Mouse (Mus musculus) layer of hippocampus, postnatal 14 days (tissue): ENCODE data around the gene Miga1. TPM values are rescaled to one million over a fixed set of nuclear protein-coding genes. Genes with fewer than 3 reads are reported as not detected.

Source experiments
- DNase-seq, 2 experiments: peaks; one replicate each; pipeline ENCODE4 v3.0.0; 2021 to 2022; ENCODE audit warnings: low spot score in 2 of 2, mixed read lengths in 1 of 2
- total RNA-seq, 2 experiments: library from RNA; stranded (reverse); gene quantifications; 2 replicates each; pipeline ENCODE4 v1.2.3; 2021

Miga1 gene
- total RNA-seq, 2 experiments from 2014 or later, result 80.6 to 85.6 TPM

DNA sequence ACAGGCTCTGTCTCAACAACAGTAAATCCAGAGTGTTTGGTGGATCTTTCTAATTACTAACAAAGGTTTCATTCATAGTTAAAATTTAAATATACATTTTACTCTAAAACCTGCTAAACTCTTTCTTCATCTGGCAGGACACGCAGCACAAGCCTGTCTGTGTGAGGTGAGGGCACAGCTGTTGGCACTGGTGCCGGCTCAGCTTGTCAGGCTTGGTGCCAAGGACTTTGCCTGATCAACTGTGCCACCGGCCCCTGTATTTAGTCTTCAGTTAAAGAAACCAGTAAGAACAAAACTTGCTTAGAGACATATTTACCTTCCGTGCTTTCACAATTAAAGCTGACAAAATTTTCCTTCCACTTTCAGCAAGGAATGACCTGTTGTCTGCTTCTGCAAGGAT lies 51.5 kb downstream of the Miga1 start:
- DNase-seq, result no peak

DNA sequence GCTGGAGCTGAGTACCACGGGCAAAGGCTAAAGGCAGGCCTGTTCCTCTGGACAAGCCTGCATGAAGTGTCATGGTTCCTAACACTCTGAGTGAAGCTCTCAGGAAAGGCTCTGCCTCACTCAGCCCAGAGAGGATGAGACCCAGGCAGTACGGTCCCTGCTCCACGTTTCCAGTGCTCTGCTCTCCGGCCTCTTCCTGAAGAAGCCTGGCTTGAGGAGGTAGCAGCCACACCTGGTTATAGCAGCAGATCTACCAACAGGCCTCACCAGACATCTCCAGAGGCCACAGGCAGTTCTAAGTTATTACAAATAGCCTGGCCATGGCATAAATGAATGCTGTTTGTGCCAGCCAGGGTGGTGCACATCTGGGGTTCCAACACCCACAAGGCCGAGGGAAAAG lies 51.9 kb downstream of the Miga1 start:
- DNase-seq, result no peak

DNA sequence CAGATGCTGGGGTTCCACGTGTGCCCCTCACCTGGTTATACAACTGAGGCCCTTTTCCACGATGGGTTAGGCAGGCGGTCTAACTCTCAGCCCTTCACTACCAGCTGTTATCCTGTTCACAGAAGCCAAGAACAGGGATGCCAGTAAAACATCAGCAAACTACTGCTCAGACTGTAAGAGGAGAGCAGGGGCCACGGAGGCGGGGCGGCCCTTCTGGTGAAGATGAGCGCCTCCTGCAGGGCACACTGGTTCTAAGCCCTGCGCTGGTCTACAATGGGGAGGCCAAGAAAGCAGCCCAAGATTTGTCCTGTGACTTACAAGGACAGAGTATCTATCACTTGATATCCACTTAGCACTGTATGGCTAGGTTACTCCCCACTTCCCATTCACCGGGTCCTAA lies 52.4 kb downstream of the Miga1 start:
- no peak for DNase-seq

DNA sequence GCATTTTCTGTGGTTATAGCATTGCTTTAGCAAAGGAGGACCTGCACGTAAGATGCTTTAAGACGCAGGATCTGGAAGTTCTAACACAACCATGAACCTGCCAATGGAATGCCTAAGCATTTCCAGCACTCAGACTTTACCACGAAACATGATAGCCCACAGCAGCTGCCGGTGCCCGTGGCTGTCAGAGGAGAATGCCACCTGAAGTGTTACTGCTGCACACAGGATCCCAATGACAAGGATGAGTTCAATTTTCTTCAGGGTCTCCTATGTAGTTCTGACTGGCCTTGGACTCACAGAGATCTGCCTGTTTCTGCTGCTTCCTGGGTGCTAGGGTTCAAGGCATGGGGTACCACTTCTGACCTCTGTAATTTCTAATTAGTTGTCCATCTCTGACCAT lies 55.4 kb downstream of the Miga1 start:
- DNase-seq, result no peak

DNA sequence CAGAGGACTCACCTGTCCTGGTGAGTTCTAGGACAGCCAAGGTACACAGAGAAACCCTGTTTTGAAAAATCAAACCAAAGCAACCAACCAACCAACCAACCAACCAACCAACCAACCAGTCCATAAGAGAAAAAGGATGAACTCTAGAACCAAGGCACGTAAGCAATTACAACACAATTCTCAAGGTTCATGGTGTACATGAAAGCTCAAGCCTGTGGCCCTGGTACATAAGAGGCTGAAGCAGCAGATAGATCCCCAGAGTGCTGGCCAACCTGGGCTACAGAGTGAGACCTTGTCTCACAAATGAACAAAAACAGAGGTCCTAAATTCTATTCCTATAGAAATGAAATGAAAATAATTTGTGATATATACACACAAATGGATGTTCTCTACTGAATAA lies 55.9 kb downstream of the Miga1 start:
- no peak for DNase-seq

DNA sequence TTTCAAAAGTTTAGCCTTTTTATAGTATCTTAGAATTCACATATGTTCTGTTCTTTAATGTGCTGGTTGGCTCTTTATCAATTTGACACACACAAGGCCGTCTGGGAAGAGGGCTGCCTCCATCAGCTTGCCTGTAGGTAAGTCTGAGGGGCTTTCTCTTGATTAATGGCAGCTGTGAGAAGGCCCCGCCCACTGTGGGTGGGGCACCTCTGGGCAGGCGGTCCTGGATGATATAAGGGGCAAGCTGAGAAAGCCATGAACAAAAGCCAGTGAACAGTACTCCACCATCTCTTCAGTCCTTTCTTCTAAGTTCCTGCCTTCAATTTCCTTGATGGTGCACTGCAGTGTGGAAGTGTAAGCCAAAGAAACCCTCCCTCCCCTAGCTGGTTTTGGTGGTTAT lies 58.1 kb downstream of the Miga1 start:
- no peak for DNase-seq

DNA sequence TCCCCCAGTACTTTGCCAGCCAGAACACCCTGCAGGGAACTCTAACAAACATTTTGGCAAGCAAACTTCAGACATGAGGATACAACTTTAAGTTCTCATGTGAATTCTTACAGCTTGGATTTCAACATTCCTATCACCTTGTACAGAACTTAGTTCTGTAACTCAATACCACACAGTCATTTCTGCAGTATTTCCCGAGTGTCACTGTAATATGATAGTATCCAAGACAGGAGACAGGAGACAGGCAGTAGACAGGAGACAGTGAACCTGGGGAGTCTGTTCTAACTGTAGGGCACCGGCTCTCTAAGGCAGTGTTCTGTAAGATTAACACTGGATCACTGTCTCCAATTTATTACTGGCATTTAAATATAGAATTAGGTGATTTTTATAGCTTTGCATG lies 61.8 kb downstream of the Miga1 start:
- no peak for DNase-seq

DNA sequence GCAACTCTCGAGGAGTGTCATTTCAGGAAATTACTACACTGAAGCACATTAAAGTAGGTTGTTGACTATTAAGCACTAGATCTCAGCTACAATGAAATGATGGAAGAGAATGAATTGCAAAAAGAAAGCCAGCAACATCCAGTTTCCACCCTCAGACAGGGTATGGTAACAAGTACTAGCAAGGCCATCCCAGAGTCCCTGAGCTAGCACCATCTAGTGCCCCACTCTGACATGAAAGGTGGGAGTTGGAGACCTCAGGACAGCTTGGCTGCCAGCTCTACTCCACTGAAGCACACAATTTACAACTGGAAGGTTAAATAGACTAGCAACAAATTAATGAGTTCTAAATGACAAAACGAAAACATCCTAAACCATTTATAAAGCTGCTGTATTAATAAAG lies 62.3 kb downstream of the Miga1 start:
- no peak for DNase-seq

DNA sequence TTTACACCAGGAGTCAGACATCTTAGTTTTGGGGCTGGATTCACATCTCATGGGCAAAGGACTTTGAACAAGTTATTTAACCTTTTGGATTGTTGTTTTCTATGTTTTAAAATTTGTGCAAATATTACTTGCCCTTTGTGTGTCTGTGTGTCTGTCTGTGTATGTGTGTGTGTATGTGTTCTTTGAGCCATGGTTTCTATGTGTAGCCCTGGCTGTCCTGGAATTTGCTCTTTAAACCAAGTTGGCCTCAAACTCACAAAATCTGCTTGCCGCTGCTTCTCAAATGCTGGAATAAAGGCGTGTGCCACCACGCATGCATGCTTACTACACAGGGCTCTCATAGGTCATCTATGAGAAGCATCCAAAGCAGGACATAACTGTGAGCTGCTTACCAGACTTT lies 63.3 kb downstream of the Miga1 start:
- no peak for DNase-seq

DNA sequence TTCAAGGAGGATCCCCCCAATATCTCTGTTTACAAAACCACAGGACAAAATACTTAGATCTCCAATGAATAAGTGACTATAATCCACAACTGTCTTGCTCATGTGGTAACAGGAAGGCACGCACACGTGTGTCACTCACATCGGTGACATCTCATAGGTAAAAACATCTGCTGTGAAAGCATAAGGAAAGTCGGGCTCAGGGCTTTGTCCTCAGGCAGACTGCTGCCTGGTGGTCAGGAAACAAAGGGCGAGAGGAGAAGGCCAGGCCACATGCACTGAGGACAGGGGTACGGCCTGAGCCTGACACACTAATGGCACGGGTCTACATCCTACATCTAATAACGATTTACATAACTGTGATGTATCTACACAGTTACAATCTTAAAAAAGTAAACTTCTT lies 65.2 kb downstream of the Miga1 start:
- DNase-seq, result no peak

DNA sequence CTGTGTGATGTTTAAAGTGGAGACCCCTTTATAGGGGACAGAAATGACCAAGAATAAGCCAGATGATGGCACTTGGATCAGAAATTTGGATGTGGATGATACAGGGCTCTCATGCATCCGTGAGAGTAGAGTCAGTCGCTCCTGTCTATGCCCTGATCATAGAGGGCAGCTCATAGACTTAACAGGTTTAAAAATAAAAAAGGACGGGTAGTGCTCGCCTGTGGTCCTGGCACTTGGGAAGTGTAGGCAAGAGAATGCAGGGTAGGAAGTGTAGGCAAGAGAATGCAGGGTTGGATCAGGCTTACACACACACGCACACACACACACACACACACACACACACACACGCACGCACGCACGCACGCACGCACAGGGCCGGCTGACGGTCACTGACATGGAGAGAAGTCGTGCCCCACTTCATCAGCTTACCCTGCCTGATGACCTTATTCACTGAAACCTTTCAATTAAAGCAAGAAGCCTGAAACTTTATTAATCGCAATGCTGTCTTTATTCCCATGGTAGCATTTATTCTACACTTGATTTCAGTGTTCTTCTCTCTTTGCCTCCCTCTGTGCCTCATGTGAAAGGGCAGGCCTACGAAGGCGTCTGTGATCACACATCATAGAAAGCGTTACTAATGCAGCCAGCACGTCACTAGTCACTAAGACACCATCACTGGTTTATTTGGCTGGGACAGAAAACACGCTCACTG lies 67.1 kb downstream of the Miga1 start:
- DNase-seq, result no peak

DNA sequence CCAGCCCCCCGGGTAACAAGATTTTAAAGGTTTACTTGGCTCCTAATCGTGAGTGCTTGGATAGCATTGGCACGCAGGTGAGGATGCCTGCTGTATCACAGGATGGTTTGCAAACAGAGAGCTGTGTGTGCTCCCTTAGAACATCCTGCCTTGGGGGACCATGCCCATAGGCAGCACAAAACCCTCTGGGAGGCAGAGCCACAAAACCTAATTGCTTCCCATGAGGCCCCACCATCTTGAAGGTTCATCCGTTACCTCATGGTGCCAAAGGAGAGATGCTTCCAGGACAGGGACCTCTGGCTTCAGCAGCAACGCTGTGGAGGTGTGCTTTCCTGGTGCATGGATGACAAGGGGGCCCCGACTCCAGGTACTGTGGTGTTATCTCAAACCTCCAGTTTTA lies 68.3 kb downstream of the Miga1 start:
- no peak for DNase-seq

DNA sequence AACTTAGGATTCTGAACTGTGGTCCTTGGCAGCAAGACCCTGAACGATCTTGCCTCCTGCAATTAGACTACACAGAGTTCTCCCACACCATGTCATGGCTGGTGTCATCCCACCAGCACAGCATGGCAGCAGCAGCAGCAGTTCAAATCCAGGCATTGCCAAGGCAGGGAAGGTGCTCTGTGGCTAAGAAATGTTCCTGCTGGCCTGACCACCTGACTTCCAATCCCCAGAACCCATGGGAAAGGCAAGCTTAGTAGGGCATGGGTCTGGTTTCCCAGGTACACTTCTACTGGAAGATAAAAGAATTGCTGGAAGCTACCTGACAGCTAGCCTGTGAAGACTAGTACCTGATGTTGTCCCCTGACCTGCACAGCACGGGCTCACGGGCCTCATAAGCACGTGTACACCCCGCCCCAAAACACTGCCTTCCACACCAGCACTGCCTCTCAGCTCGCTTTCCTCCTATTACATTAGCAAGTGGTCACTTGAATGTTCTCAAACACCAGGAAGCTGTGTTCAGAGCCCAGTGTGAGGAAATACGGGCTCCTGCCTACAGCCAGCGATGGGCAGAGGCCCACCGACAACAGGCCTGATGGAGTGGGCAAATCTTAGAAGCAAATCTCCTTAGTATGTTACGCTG lies 69.0 kb downstream of the Miga1 start:
- no peak for DNase-seq

DNA sequence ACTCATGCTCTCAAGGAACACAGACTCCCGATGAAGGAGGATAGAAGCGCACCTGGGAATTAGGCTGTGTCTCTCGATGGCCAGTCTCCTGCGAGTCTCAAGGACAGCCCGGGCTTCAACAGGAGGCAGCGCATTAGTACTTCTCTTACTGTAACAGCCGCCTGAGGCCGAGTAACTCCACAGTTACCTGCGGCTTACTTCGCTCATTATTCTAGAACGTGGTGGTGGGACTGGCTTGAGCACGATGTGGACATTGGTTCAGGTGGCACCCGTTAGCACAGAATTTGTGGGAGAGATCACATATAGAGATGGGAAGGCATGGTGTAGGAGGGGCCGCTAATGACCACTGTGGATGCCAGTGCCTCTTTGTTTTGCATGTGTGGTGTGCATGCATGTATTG lies 72.1 kb downstream of the Miga1 start:
- no peak for DNase-seq

DNA sequence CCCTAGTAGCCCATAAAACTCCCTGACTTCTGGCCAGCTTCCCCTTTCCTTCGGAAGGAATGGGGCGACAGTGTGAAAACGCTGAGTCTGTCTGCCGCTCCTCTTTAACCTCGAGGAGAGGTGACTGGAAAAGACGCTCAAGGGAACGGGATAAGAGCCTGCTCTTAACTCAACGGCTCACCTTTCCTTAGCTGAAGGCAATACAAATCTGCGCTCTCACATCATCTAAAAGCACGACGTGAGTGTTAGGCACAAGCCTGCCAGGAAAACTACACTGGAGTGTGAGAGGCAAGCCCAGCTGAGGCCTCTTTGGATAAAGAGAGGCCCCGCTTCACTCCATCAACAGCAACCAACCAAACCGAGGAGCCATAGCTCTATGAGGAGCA lies 74.2 kb downstream of the Miga1 start, which contains the start of gene Nexn:
Gene Nexn (minus strand): TSS at position 315 of the 386 bp plus-strand sequence.
- DNase-seq, result no peak

DNA sequence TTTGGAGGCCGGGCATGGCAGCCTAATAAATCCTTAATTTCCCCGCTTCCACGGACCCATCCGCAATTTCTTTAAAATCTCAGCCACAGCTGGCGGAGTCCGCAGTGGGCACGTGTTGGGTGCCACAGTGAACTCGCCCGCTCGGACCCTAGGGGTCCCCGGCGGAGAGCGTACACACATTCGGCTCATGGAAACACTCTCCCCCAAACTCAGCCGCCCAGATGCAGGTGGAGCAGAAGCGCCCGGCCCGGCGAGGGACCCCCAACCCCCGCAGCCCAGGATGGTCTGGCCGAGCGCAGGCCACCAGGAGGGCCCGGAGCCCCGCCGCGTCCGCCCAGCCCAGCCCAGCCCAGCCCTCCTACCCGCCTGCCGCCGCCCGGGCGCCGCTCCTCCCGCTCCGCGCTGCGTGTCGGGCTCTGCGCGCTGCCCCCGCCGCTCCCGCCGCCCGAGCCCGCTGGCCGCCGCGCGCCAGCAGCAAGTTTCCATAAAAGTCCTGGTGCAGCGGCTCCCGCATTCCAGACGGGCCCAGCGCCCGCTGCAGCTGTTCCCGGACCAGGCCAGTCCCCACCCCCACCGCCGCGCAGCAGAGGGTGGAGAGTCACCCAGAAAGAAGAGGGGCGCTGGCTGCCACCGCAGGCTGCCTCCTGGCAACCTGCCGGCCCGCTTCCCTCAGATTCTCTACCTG lies 74.7 kb downstream of the Miga1 start:
- peak in 1 of 2 experiments; percentile 26 for DNase-seq

DNA sequence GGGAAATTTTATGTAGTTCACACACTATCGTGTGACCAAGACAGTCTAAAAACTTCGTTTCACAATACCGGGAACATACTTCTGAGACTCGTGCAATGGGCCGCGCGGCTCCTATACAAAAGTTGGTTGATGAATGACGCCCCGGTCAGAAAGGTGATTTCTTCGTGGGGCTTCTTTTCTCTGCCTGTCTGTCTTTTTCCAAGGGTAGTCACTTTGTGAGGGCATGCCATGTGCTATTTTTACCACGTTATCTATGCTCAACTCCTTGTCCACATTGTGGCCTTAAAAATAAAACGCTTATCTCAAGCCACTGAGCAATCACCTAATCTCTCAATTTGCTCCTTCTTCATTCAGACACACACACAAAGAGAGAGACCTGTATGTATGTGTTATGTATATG lies 75.4 kb downstream of the Miga1 start:
- DNase-seq, result no peak

DNA sequence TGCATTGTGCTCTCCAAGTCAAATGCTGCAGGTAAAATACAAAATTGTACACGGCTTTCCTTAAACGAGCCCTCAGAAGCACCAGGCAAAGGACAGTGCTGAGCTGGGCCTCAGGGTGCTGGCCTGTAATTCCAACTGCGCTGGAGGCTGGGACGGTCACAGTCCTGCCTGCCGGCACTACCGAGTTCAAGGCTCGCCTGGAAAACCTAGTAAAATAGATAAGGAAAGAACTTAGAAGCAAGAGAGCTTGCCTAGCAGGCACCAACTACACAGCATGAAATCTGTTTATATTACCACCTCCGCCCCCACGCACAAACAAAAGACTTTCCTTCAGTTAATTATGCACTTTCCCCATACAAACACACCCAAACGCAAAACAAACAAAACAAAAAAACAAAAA lies 75.8 kb downstream of the Miga1 start:
- DNase-seq, result no peak

DNA sequence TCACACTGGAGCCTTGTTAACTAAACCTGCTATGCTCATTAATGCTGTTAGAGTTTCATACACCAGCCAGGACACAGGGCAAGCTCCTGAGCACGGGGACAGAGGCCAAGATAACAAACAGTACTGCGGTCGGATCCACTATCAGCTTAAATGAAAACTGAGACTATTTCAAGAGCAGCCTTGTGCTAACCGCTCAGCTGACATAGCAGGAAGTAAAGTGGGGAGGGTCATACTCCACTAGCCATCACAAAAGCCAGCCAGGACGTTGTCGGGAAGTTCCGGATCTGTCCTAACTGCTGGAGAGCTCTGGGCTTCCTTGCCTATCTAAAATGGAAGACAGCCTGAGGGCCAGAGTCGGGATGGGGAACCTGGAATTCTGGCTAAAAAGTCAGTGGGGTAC lies 78.3 kb downstream of the Miga1 start:
- no peak for DNase-seq

DNA sequence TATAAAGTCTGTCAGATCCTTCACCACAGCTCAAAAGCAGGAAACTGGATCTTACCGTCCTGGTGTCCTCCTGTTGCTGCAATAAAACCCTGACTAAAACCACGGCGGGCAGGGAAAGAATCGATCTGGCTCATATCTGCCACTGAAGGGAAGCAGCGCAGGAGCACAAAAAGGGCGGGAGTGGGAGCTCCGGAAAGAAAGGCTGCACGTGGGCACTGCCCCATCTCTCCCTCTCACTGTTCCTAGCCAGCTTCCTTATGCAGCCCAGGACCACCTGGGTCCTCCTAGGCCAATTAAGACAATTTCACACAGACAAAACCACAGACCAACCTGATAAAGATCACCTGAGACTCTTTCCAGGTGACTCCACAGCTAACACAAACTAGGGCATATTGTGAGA lies 78.8 kb downstream of the Miga1 start:
- no peak for DNase-seq

DNA sequence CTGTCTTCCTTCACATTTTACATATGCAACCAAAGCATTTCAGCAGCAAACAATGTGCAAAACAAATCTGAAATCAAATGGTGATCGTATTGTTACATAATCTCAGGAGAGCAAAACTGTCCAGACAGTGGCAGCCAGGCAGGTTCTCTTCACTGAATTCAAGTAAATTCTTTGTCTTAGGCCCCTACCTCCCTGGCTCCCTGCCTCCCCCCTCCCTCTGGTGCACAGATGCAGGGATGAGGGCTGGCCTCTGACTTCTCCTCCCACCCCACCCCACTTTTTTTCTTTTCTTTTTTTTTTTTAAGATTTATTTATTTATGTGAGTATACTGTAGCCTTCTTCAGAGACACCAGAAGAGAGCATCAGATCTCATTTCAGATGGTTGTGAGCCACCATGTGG lies 79.8 kb downstream of the Miga1 start:
- no peak for DNase-seq

DNA sequence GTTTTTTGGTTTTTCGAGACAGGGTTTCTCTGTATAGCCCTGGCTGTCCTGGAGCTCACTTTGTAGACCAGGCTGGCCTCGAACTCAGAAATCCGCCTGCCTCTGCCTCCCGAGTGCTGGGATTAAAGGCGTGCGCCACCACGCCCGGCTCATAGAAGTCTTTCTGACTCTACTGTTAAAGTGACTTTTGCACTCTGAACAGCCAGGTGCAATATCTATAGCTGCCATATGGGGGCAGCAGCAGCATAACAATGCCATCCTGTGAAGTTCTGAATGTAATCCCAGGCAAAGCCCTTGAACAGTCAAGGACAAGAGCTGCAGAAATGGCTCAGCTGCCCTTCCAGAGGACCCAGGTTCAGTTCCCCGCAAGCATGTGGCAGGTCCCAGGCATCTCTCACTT lies 80.8 kb downstream of the Miga1 start:
- peak; percentile 51 to 73 for DNase-seq

DNA sequence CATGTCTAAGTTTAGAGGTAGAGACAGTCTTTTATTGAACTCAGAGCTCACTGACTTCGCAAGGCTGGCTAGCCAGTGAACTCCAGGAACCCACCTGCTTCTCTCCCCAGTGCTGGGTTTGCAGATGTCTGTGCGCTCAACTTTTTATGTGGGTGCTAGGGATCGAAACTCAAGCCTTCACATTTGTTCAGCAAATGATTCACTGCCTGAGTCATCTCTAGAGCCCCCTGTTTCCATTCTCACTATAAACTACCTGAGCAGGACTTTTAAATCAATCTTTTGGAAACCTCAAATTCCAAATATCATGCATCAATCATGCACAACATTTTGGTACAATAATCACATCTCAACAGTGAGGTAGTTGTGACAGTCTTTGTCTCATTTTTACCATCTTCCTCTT lies 82.7 kb downstream of the Miga1 start:
- no peak for DNase-seq
